Mouse (Mus musculus): ENCODE results near the gene Alg14. TPM values are rescaled to one million over a fixed set of nuclear protein-coding genes. Genes with fewer than 3 reads are reported as not detected.

The Alg14 gene
- polyA plus RNA-seq, 1 experiment: 20.2 TPM

- Histone ChIP-seq H3K4me1 (ENCODE audit: control insufficient read depth, insufficient read depth, low read length) (no peaks in the 10 kb centered on the region), H3K4me3 (ENCODE audit: insufficient read depth, low read length) (no peak overlapping the region), H3K27ac (ENCODE audit: insufficient read depth, low read length) (no peak overlapping the region)
- TF ChIP-seq POLR2A (IDR thresholded peaks at IDR 0.05; ENCODE audit: extremely low read depth, insufficient read depth, low read length) (no peak), CTCF (IDR thresholded peaks at IDR 0.05; ENCODE audit: extremely low read depth, insufficient read depth, low read length) (no peak)
These were observed 96.0 kb downstream of the Alg14 start for GRCm38 (mm10) chr3:121387471-121388009.

GRCm38 (mm10) chr3:121389366-121389765 is 97.8 kb downstream of the Alg14 start:
- no peak overlapping the region for H3K27ac ChIP-seq (ENCODE audit: insufficient read depth, low read length)
- H3K4me3 ChIP-seq (ENCODE audit: insufficient read depth, low read length): no peak overlapping the region
- no peak for TF ChIP-seq POLR2A (IDR thresholded peaks at IDR 0.05; ENCODE audit: extremely low read depth, insufficient read depth, low read length)
- TF ChIP-seq CTCF (IDR thresholded peaks at IDR 0.05; ENCODE audit: extremely low read depth, insufficient read depth, low read length): no peak

GRCm38 (mm10) chr3:121389860-121390530 is 98.4 kb downstream of the Alg14 start:
- H3K4me1 ChIP-seq (ENCODE audit: control insufficient read depth, insufficient read depth, low read length): no peaks in the 10 kb centered on the region
- no peak overlapping the region for H3K27ac ChIP-seq (ENCODE audit: insufficient read depth, low read length)
- H3K4me3 ChIP-seq (ENCODE audit: insufficient read depth, low read length): no peak overlapping the region
- no peak for TF ChIP-seq CTCF (IDR thresholded peaks at IDR 0.05; ENCODE audit: extremely low read depth, insufficient read depth, low read length)
- no peak for TF ChIP-seq POLR2A (IDR thresholded peaks at IDR 0.05; ENCODE audit: extremely low read depth, insufficient read depth, low read length)

More at GRCm38 (mm10) chr3:121389366-121389765, 97.8 kb downstream of the Alg14 start:
- no peaks in the 10 kb centered on the region for H3K4me1 ChIP-seq (ENCODE audit: control insufficient read depth, insufficient read depth, low read length)

GRCm38 (mm10) chr3:121390724-121391123 is 99.2 kb downstream of the Alg14 start:
- H3K4me3 ChIP-seq (ENCODE audit: insufficient read depth, low read length): no peak overlapping the region
- no peaks in the 10 kb centered on the region for H3K4me1 ChIP-seq (ENCODE audit: control insufficient read depth, insufficient read depth, low read length)
- TF ChIP-seq CTCF (IDR thresholded peaks at IDR 0.05; ENCODE audit: extremely low read depth, insufficient read depth, low read length) (no peak), POLR2A (IDR thresholded peaks at IDR 0.05; ENCODE audit: extremely low read depth, insufficient read depth, low read length) (no peak)
- H3K27ac ChIP-seq (ENCODE audit: insufficient read depth, low read length): no peak overlapping the region

- no peak overlapping the region for H3K27ac ChIP-seq (ENCODE audit: insufficient read depth, low read length)
- TF ChIP-seq POLR2A (IDR thresholded peaks at IDR 0.05; ENCODE audit: extremely low read depth, insufficient read depth, low read length): no peak
- no peak for TF ChIP-seq CTCF (IDR thresholded peaks at IDR 0.05; ENCODE audit: extremely low read depth, insufficient read depth, low read length)
- no peak overlapping the region for H3K4me3 ChIP-seq (ENCODE audit: insufficient read depth, low read length)
These were observed 104.2 kb downstream of the Alg14 start for GRCm38 (mm10) chr3:121395588-121396295.

GRCm38 (mm10) chr3:121396561-121396960 is 105.0 kb downstream of the Alg14 start:
- Histone ChIP-seq H3K4me1 (ENCODE audit: control insufficient read depth, insufficient read depth, low read length) (no peaks in the 10 kb centered on the region), H3K27ac (ENCODE audit: insufficient read depth, low read length) (no peak overlapping the region), H3K4me3 (ENCODE audit: insufficient read depth, low read length) (no peak overlapping the region)
- TF ChIP-seq CTCF (IDR thresholded peaks at IDR 0.05; ENCODE audit: extremely low read depth, insufficient read depth, low read length) (no peak), POLR2A (IDR thresholded peaks at IDR 0.05; ENCODE audit: extremely low read depth, insufficient read depth, low read length) (no peak)

More at GRCm38 (mm10) chr3:121395588-121396295, 104.2 kb downstream of the Alg14 start:
- H3K4me1 ChIP-seq (ENCODE audit: control insufficient read depth, insufficient read depth, low read length): no peaks in the 10 kb centered on the region

GRCm38 (mm10) chr3:121397007-121397406 is 105.4 kb downstream of the Alg14 start:
- Histone ChIP-seq H3K4me3 (ENCODE audit: insufficient read depth, low read length) (no peak overlapping the region), H3K4me1 (ENCODE audit: control insufficient read depth, insufficient read depth, low read length) (no peaks in the 10 kb centered on the region), H3K27ac (ENCODE audit: insufficient read depth, low read length) (no peak overlapping the region)
- TF ChIP-seq CTCF (IDR thresholded peaks at IDR 0.05; ENCODE audit: extremely low read depth, insufficient read depth, low read length) (no peak), POLR2A (IDR thresholded peaks at IDR 0.05; ENCODE audit: extremely low read depth, insufficient read depth, low read length) (no peak)

- TF ChIP-seq POLR2A (IDR thresholded peaks at IDR 0.05; ENCODE audit: extremely low read depth, insufficient read depth, low read length) (no peak), CTCF (IDR thresholded peaks at IDR 0.05; ENCODE audit: extremely low read depth, insufficient read depth, low read length) (no peak)
- Histone ChIP-seq H3K4me1 (ENCODE audit: control insufficient read depth, insufficient read depth, low read length) (no peaks in the 10 kb centered on the region), H3K27ac (ENCODE audit: insufficient read depth, low read length) (no peak overlapping the region), H3K4me3 (ENCODE audit: insufficient read depth, low read length) (no peak overlapping the region)
These were observed 109.8 kb downstream of the Alg14 start for GRCm38 (mm10) chr3:121401384-121401783.

- Histone ChIP-seq H3K27ac (ENCODE audit: insufficient read depth, low read length) (no peak overlapping the region), H3K4me3 (ENCODE audit: insufficient read depth, low read length) (no peak overlapping the region), H3K4me1 (ENCODE audit: control insufficient read depth, insufficient read depth, low read length) (no peaks in the 10 kb centered on the region)
- TF ChIP-seq CTCF (IDR thresholded peaks at IDR 0.05; ENCODE audit: extremely low read depth, insufficient read depth, low read length): no peak
- no peak for TF ChIP-seq POLR2A (IDR thresholded peaks at IDR 0.05; ENCODE audit: extremely low read depth, insufficient read depth, low read length)
These were observed 110.5 kb downstream of the Alg14 start for GRCm38 (mm10) chr3:121402096-121402495.

Data from cortical plate, adult 2 months (tissue).